Mouse (Mus musculus) thymus, postnatal 36 days (tissue): ENCODE measurements around the gene Olfr155.
A peak's percentile ranks its signal among the peaks of the same experiment; 100 is the strongest.

Experiments
- DNase-seq, 2 experiments: peaks; one replicate each; pipeline ENCODE4 v3.0.0; 2022; ENCODE audit warnings: mixed read lengths in 2 of 2

Gene Olfr155

DNA sequence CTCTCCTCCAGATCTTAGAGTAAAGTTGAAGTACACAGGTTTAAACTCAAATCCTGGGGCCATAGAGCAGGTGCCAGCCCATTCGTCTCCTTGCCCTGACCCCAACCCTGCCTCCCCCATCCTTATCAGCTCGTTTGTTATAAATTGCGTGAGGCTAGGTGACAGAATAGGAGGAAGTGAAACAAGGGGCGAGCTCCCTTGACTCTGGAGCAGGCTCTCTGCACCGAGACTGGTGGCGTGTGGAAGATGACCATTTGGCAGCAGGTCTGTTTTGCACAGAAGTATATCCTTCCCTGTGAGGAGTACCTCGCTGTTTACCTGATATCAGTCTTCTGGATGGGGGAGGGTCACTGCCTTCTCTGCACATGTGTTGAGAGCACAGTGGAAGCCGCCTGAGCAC, 47.8 kb downstream of the Olfr155 start:
- DNase-seq: no peak

DNA sequence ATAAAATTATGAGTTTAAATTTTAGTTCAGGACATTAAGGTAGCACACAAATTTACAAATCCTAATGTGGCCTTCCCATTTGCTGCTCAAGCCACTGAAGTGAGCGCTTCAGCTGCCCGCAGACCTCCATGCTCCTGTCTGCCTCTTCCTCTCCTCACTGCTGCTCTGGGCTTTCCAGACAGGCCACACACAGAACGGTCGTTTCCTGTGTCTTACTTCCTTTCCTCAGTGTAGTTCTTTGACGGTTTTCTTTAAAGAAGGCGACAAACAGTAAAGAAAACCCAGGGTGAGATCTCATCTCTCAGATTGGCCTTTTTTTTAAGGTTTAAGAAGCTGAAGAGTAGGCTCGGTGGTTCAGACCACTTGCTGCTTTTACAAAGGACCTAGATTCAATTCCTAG, 52.3 kb downstream of the Olfr155 start:
- DNase-seq: peak; percentile 32 to 46

DNA sequence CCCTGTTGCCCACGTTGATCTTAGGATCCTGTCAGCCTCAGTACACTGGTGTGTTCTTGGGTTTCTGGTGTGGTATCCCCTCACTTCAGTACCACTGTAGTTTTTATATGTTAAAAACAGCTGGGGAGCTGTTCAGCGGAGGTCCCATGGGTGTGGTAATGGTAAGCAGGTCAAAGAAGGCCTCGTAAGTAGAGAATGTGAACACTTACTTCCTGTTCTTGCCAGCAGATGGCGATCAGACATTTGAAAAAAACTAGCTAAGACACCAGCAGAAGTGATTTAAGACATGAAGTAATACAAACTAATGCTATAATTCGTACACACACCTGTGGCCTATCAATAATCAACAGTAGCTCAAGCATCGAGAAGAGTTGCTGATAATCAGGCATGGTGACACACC, 55.1 kb downstream of the Olfr155 start:
- peak; percentile 41 to 52 for DNase-seq
